ENCODE assay signal across 14 mouse cellular contexts in the genomic region with DNA sequence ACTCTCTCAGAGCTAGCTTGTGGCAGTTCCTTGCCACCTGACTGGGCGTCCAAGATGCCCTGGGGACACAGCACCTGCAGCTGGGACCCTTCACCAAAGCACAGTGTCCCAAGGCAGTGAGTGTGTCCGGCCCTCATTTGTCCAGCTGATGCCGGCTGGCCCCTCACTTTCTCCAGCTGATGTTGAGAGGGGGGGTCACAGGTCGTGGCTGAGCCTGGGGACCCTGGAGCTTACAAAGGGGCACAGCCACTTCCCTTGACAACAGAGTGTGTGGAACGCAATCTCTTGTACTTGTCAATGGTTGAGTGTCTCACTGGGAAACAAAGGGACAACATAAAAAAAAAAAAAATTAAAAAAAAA.
DNase-seq lines count a peak whose midpoint lies in the region; ATAC-seq and TF ChIP-seq lines count a peak whose summit lies in the region.
"Had no signal": no experiment of that assay in that cellular context is flagged by ENCODE, and none has a peak within 500 bp of the region (broad histone marks: within the 10 kb centered on the region; RNA-seq: fewer than 3 reads in every experiment).

No protein-coding gene starts in this region.

- no peak for DNase-seq in forebrain, embryonic 10.5 days (ENCODE audit: extremely low spot score, low spot score)
- DNase-seq in forebrain, postnatal 0 days, result no peak
- peak; percentile 46 for DNase-seq in neural tube, embryonic 10.5 days (ENCODE audit: extremely low spot score, low spot score)
- DNase-seq in thymus, postnatal 14 days, result no peak
- no peak for DNase-seq in frontal cortex, adult 2 months (ENCODE audit: extremely low spot score in 1 of 2, low spot score in 1 of 2)
- DNase-seq: cerebellum, adult 11 months; heart, postnatal 14 days had no signal

- no peak overlapping the region for H3K4me2 ChIP-seq in forebrain, postnatal 0 days (ENCODE audit: low read depth)
- no peak overlapping the region for H3K4me2 ChIP-seq in neural tube, embryonic 15.5 days
- peak overlapping the region; percentile 14; the same call in 1 of the 2 replicates for H3K4me2 ChIP-seq in limb, embryonic 13.5 days (replicated peaks)
- no peak overlapping the region for H3K4me2 ChIP-seq in neural tube, embryonic 14.5 days (ENCODE audit: low read depth, low read length)

- peak overlapping the region; percentile 80 for H3K27ac ChIP-seq in forebrain, embryonic 10.5 days
- no peak overlapping the region for H3K27ac ChIP-seq in forebrain, postnatal 0 days (ENCODE audit: low read depth, low read length)
- no peak overlapping the region for H3K27ac ChIP-seq in neural tube, embryonic 15.5 days (replicated peaks)
- H3K27ac ChIP-seq in limb, embryonic 13.5 days, result no peak overlapping the region
- no peak overlapping the region for H3K27ac ChIP-seq in neural tube, embryonic 14.5 days (ENCODE audit: low read depth, low read length)
- H3K27ac ChIP-seq: layer of hippocampus, adult 2 months; liver, embryonic 14.5 days; stomach, postnatal 0 days had no signal

- ATAC-seq in forebrain, postnatal 0 days, result no peak
- ATAC-seq in neural tube, embryonic 15.5 days (ENCODE audit: low FRiP score), result no peak
- ATAC-seq in limb, embryonic 13.5 days (ENCODE audit: low FRiP score, low read depth), result no peak
- ATAC-seq in neural tube, embryonic 14.5 days (ENCODE audit: low read depth), result peak; percentile 32; the same call in 1 of the 2 replicates
- ATAC-seq: intestine, postnatal 0 days had no signal

- H3K27me3 ChIP-seq in forebrain, embryonic 10.5 days (ENCODE audit: poor library complexity, severe bottlenecking), result peaks cover 89% of the 10 kb centered on the region
- H3K27me3 ChIP-seq in forebrain, postnatal 0 days (ENCODE audit: insufficient read depth, low read length), result no peaks in the 10 kb centered on the region; the same call in 1 of the 2 replicates
- peaks cover 46% of the 10 kb centered on the region for H3K27me3 ChIP-seq in neural tube, embryonic 15.5 days (replicated peaks)
- H3K27me3 ChIP-seq in limb, embryonic 13.5 days, result no peaks in the 10 kb centered on the region
- peaks cover 14% of the 10 kb centered on the region; the same call in 1 of the 2 replicates for H3K27me3 ChIP-seq in neural tube, embryonic 14.5 days (ENCODE audit: control insufficient read depth, insufficient read depth, low read length)

- peaks cover 37% of the 10 kb centered on the region for H3K4me1 ChIP-seq in forebrain, embryonic 10.5 days
- H3K4me1 ChIP-seq in forebrain, postnatal 0 days (ENCODE audit: insufficient read depth), result no peaks in the 10 kb centered on the region
- peaks cover 7% of the 10 kb centered on the region; the same call in 1 of the 2 replicates for H3K4me1 ChIP-seq in neural tube, embryonic 15.5 days
- H3K4me1 ChIP-seq in limb, embryonic 13.5 days, result peaks cover 12% of the 10 kb centered on the region
- H3K4me1 ChIP-seq in neural tube, embryonic 14.5 days (ENCODE audit: control insufficient read depth, insufficient read depth, low read length), result 0 out of 2 replicates have a peak, but pooled peaks cover 5% of the 10 kb centered on the region

- peak overlapping the region; percentile 25 for H3K4me3 ChIP-seq in forebrain, embryonic 10.5 days
- H3K4me3 ChIP-seq in forebrain, postnatal 0 days (ENCODE audit: low read depth, low read length), result no peak overlapping the region
- no peak overlapping the region for H3K4me3 ChIP-seq in neural tube, embryonic 15.5 days (replicated peaks)
- H3K4me3 ChIP-seq in limb, embryonic 13.5 days, result no peak overlapping the region
- H3K4me3 ChIP-seq in neural tube, embryonic 14.5 days (ENCODE audit: low read depth, low read length), result no peak overlapping the region
- H3K4me3 ChIP-seq: layer of hippocampus, adult 2 months had no signal

- H3K9ac ChIP-seq in forebrain, postnatal 0 days, result no peak overlapping the region
- H3K9ac ChIP-seq in neural tube, embryonic 15.5 days (replicated peaks), result no peak overlapping the region
- H3K9ac ChIP-seq in limb, embryonic 13.5 days, result no peak overlapping the region
- no peak overlapping the region for H3K9ac ChIP-seq in neural tube, embryonic 14.5 days (replicated peaks; ENCODE audit: low read depth, low read length)
- H3K9ac ChIP-seq: liver, embryonic 14.5 days had no signal

- TF ChIP-seq CTCF in forebrain, postnatal 0 days (IDR thresholded peaks at IDR 0.05; ENCODE audit: low read depth), result no peak

- WGBS in forebrain, embryonic 10.5 days, result 6% methylated on average over 5 of the region's 5 CpGs
- 18% methylated on average over 5 of the region's 5 CpGs for WGBS in forebrain, postnatal 0 days
- WGBS in neural tube, embryonic 15.5 days, result 11% methylated on average over 5 of the region's 5 CpGs
- 32% methylated on average over 5 of the region's 5 CpGs for WGBS in limb, embryonic 13.5 days
- 7% methylated on average over 5 of the region's 5 CpGs for WGBS in neural tube, embryonic 14.5 days

- no peaks in the 10 kb centered on the region for H3K9me3 ChIP-seq in forebrain, embryonic 10.5 days
- no peaks in the 10 kb centered on the region for H3K9me3 ChIP-seq in forebrain, postnatal 0 days (ENCODE audit: low read length)
- H3K9me3 ChIP-seq in neural tube, embryonic 15.5 days (replicated peaks), result no peaks in the 10 kb centered on the region
- no peaks in the 10 kb centered on the region for H3K9me3 ChIP-seq in limb, embryonic 13.5 days
- no peaks in the 10 kb centered on the region for H3K9me3 ChIP-seq in neural tube, embryonic 14.5 days (ENCODE audit: control insufficient read depth, low read length)

- H3K36me3 ChIP-seq in forebrain, embryonic 10.5 days (replicated peaks), result no peaks in the 10 kb centered on the region
- no peaks in the 10 kb centered on the region for H3K36me3 ChIP-seq in forebrain, postnatal 0 days (ENCODE audit: insufficient read depth)
- no peaks in the 10 kb centered on the region for H3K36me3 ChIP-seq in neural tube, embryonic 15.5 days
- H3K36me3 ChIP-seq in limb, embryonic 13.5 days, result no peaks in the 10 kb centered on the region
- H3K36me3 ChIP-seq in neural tube, embryonic 14.5 days (ENCODE audit: control insufficient read depth, insufficient read depth, low read length), result no peaks in the 10 kb centered on the region
